Mouse (Mus musculus) megakaryocyte, embryonic 14.5 days (primary cell): Measurements from ENCODE around the gene Chchd5.

Experiments
- FLI1 ChIP-seq: IDR thresholded peaks from 2 replicates; pipeline ENCODE4 v1.6.1; 2012; ENCODE audit warnings: low read length, inconsistent platforms, mixed read lengths
- GATA1 ChIP-seq: IDR thresholded peaks from 3 replicates; pipeline ENCODE4 v1.6.1; 2012; ENCODE audit warnings: mixed read lengths, low read length, inconsistent platforms, borderline replicate concordance

GRCm38 (mm10) chr2:129090370-129090769 is 39.1 kb upstream of the Chchd5 start:
- no peak for TF ChIP-seq GATA1
- no peak for TF ChIP-seq FLI1
